Mouse (Mus musculus): ENCODE results near the gene Msrb1.
"Not testable (repeated sequence)": the region's sequence is repeated elsewhere in the genome, so short reads cannot be mapped to it uniquely, and the experiment has no call there.

Msrb1 gene

DNA sequence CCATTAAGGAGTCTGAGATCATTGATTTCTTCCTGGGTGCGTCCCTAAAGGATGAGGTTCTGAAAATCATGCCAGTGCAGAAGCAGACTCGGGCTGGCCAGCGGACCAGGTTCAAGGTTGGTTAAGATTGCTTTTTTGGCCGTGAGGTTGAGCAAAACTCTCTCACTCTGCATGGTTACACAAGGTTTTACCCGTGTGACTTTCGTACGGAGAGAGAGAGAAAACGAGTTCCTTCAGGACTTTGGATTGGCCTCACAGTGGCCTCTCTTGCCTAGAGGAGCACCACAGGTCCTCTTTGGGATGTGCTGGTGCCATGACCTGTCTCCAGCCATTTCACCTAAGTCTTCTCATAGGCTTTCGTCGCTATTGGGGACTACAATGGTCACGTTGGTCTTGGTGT is 15.8 kb upstream of the Msrb1 start:
- DNase-seq = not testable (repeated sequence)

- DNase-seq = not testable (repeated sequence)
Measured at GRCm38 (mm10) chr17:24721383-24721955, 15.0 kb upstream of the Msrb1 start.

GRCm38 (mm10) chr17:24722220-24722924 is 14.1 kb upstream of the Msrb1 start:
- DNase-seq = no peak

- no peak for DNase-seq
Measured at GRCm38 (mm10) chr17:24723122-24723880, 13.1 kb upstream of the Msrb1 start.

DNA sequence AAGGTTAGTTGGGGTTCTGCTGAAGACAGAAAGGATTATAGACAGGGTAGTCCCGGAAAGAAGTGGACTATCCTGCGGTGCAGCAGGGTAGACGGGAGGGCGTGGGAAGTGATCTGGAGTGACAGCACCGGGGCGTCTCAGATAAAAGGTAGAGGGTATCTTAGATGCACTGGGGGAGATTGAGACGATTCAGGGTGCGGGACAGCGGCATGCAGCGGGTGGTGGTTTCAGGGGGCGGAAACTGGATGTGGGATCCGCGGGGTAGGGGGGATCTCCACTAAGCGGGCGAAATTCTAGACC is 12.6 kb upstream of the Msrb1 start:
- peak; percentile 33 for DNase-seq

GRCm38 (mm10) chr17:24724184-24724583 is 12.3 kb upstream of the Msrb1 start, which contains the start of gene Ndufb10:
Gene Ndufb10, minus strand, starts transcription at chr17:24724478.
- peak; percentile 99 for DNase-seq

GRCm38 (mm10) chr17:24725637-24726390 is 10.6 kb upstream of the Msrb1 start:
- no peak for DNase-seq

DNA sequence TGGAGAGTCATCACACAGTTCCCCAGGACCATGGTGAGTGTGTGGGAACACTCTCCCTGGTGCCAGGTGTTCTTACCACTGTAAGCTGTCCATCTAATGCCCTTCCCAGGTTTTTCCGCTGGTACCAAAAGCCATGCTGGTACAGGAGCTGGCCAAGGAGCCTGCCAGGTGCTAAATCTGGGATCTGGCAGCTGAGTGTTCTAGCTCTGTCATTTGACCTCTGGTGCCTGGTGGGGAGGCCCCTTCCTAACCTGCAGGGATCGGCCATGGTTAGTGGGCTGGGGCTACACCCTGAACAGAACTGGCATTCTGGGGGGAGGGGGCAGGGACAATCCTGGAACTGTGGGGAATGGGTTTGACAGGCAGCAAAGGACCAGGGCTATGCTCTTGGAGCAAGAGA is 8.8 kb upstream of the Msrb1 start, which contains the start of gene Rpl3l:
Gene Rpl3l (plus strand): TSS at position 203 of the 400 bp plus-strand sequence.
- DNase-seq = no peak

GRCm38 (mm10) chr17:24728184-24728583 is 8.3 kb upstream of the Msrb1 start:
- no peak for DNase-seq

DNA sequence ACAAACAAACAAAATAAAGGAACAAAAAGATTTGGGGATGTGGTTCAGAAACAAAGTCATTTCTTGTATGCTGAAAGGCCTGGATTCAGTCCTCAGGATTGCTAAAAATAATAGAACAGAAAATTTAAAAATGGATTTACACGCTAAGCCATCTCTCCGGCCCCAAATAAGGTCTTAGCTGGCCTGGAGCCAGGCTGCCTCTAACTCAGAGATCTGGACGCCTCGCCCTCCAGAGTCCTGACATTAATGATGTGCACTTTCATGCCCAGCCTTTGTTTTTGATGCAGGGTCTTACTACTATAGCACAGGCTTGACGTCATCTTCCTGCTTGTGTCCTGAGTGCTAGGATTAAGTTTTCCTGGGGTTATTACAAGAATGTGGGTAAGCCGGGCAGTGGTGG is 7.4 kb upstream of the Msrb1 start:
- no peak for DNase-seq

DNA sequence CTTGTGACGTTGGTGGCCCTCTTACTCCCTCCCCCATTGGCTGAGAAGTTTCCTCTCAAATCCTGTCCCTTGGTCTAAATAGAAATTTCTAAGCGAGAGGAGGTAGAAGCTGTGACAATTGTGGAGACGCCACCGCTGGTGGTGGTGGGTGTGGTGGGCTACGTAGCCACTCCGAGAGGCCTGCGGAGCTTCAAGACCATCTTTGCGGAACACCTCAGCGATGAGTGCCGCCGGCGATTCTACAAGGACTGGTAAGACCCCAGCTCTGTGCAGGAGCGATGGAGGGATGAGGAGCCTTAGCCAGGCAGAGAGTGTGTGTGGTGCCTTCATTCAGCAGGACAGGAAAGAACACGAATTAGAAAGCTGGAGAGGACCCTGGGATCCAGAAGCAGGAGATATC is 5.7 kb upstream of the Msrb1 start:
- no peak for DNase-seq

GRCm38 (mm10) chr17:24732233-24732935 is 4.1 kb upstream of the Msrb1 start:
- no peak for DNase-seq

DNA sequence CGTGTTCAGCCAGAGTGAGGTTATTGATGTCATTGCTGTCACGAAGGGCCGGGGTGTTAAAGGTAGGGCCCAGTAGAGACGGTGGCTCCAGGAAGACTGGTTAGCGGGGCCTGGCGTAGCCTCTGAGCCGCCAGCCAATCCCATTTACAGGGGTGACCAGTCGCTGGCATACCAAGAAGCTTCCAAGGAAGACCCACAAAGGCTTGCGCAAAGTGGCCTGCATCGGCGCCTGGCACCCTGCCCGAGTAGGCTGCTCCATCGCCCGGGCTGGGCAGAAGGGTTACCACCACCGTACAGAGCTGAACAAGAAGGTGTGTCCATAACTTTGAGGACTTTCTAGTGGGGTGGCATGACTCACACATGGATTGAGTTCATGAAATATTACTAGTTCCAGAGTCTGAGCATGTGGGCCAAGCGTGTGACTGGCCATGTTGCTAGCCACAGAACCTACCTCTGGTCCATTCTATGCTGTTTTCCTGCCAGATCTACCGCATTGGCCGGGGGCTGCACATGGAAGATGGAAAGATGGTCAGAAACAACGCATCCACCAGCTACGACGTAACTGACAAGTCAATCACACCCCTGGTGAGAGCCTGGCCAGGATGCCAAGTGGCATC is 2.9 kb upstream of the Msrb1 start:
- DNase-seq = no peak

- DNase-seq = no peak
Measured at GRCm38 (mm10) chr17:24734513-24734912, 1.9 kb upstream of the Msrb1 start.

GRCm38 (mm10) chr17:24735446-24735845 is 996 bp upstream of the Msrb1 start:
- no peak for DNase-seq

DNA sequence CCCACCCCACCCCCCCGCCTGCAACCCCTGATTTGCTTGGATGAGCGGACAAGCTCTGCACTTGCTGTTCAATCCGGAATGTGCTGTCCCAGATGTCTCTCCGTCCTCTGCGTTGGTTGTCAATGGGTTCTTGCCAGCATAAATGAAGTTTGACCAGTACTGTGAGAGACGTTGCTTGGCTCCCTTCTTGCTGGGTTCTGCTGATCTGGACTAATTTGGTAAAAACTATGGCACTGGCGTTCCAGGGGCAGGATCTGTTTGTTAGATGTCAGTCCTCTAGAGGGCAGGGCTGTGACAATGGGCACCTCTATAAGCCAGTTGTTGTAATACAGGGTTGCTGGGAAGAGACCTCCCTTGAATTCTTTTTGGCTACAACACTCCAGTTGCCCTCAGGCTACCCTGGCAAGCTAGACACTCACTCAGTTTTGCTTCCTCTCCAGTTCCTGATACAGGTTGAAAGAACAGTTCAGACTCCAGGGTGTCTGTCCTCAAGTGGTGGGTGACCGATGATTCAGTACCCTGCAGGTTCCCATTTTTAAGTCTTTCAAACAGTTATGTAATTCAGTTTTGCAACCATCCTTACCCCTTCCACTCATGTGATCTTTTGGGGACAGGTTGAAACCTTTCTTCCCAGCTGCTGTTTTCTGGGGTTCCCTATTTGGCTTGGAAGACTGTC is 831 bp downstream of the Msrb1 start:
- DNase-seq = no peak

- no peak for DNase-seq
Measured at GRCm38 (mm10) chr17:24738238-24738637, 1.8 kb downstream of the Msrb1 start.

DNA sequence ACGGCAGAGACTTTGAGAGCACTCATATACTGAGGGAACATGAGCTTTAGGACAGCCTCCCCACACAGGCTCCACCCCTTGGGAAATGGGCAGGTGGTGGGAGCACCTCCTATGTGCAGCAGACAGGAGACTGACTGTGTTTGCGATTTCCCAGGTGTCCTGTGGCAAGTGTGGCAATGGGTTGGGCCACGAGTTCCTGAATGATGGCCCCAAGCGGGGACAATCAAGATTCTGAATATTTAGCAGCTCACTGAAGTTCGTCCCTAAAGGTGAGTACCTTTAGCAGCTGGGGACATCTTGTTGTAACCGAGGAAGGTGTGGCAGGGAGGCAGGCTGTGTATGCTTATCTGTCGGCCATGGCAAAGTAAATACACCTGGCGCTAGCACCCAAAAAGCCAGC is 3.5 kb downstream of the Msrb1 start:
- DNase-seq = no peak

DNA sequence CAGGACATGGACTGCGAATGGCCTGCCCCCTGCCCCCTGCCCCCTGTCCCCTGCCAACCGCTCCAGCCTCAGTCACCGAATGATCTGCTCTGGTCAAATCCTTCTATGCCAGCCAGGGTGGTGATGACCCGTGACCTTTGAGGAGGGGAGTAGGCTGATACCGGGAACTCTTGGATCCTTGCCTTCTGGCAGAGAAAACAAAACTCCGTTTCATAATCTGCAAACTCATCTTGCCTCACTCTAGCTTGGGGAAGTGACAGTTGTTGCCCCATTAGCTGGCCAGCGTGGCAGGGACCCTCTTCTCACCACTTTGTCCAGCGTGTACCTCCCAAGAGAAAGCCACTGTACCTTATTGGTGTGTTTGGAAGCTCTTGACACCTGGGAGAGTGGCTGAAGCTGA is 5.9 kb downstream of the Msrb1 start:
- DNase-seq = no peak

- no peak for DNase-seq
Measured at GRCm38 (mm10) chr17:24743896-24744295, 7.5 kb downstream of the Msrb1 start.

DNA sequence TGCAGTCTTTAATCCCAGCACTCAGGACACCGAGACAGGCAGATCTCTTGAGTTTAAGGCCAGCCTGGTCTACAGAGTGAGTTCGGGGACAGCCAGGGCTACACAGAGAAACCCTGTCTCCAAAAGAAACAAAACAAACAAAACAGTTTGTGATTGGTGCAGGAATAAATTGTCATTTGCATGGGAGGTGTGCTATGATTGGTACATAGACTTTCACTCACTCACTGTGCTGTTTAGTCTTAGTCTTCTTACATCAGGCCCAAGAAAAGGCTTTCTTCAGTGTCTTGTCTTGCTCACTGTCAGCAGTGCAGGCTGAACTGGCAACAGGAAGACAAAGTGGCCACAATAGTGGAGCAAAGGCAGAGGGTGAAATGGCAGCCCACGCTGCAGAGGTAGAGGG is 7.9 kb downstream of the Msrb1 start:
- no peak for DNase-seq

All from right cerebral cortex, postnatal 14 days (tissue).